In the genomic region with DNA sequence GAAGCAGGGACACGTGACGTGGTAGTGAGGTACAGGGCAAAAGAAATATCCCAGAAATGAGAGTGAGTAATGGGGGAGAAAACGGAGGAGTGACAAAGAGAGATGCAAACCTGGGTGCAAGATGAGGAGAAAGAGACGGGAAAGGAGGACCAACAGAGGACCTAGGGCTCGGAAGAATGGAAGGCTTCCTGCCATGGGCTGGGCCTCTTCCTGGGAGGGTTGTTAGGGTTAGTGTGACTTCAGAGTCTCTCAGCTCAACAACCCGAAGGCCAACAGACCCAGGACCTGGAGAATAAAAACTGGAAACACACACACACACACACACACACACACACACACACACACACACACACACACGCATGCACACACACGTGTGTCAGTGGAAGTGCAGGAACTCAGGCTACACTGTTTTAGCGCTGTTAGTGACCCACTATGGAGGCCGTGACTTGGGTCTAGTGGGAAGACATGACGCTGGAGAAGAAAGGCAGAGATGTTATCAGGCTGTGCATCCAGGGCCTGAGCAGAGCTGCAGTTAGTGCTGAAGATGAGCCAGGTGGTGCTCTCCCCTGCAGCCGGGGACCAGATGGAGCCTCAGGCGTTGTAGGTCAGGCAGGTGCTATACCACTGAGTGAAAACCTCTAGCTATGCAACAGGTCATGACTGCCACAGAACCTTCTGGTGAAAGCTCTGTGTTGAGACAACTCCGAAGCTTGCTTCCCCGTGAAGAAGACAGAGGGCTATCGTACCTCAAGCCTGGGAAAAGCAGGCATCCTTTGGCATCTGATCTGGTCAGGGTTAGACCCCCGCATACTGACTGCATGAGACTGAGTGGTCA, we compare ENCODE assay signal across 10 mouse cellular contexts. TPM values are rescaled to one million over a fixed set of nuclear protein-coding genes. Genes with fewer than 3 reads are reported as not detected.
A peak's percentile ranks its signal among the peaks of the same experiment; 100 is the strongest.
DNase-seq lines count a peak whose midpoint lies in the region; ATAC-seq and TF ChIP-seq lines count a peak whose summit lies in the region.
"Had no signal": no experiment of that assay in that cellular context is flagged by ENCODE, and none has a peak within 500 bp of the region (broad histone marks: within the 10 kb centered on the region; RNA-seq: fewer than 3 reads in every experiment).

No protein-coding gene starts in this region.

- no peaks in the 10 kb centered on the region for H3K36me3 ChIP-seq in kidney, embryonic 16.5 days (ENCODE audit: insufficient read depth, low read length)
- H3K36me3 ChIP-seq in forebrain, postnatal 0 days (ENCODE audit: insufficient read depth), result no peaks in the 10 kb centered on the region
- no peaks in the 10 kb centered on the region for H3K36me3 ChIP-seq in limb, embryonic 12.5 days

- no peaks in the 10 kb centered on the region for H3K9me3 ChIP-seq in kidney, embryonic 16.5 days (ENCODE audit: low read length)
- no peaks in the 10 kb centered on the region for H3K9me3 ChIP-seq in forebrain, postnatal 0 days (ENCODE audit: low read length)
- no peaks in the 10 kb centered on the region for H3K9me3 ChIP-seq in limb, embryonic 12.5 days

- H3K4me2 ChIP-seq in kidney, embryonic 16.5 days (replicated peaks; ENCODE audit: low read depth, low read length), result peak overlapping the region; percentile 62
- no peak overlapping the region for H3K4me2 ChIP-seq in forebrain, postnatal 0 days (ENCODE audit: low read depth)
- H3K4me2 ChIP-seq in limb, embryonic 12.5 days, result peak overlapping the region; percentile 52

- no peak for ATAC-seq in kidney, embryonic 16.5 days (ENCODE audit: low FRiP score, low TSS enrichment)
- ATAC-seq in forebrain, postnatal 0 days, result no peak
- ATAC-seq in limb, embryonic 12.5 days (ENCODE audit: insufficient number of reproducible peaks, insufficient read depth, low FRiP score, low TSS enrichment, low read depth), result no peak

- no peak for DNase-seq in kidney, postnatal 36 days
- DNase-seq in cerebellum, adult 2 months, result peak; percentile 63 to 75
- no peak for DNase-seq in forebrain, postnatal 0 days
- peak; percentile 67 for DNase-seq in thymus, postnatal 14 days
- DNase-seq in gastrocnemius, adult 8-10 months (ENCODE audit: low spot score in 2 of 2), result no peak
- no peak for DNase-seq in layer of hippocampus, adult 9-10 months (ENCODE audit: low spot score)

- H3K27ac ChIP-seq in kidney, embryonic 16.5 days (ENCODE audit: low read length), result no peak overlapping the region
- H3K27ac ChIP-seq in cerebellum, adult 2 months (ENCODE audit: insufficient read depth, low read length), result no peak overlapping the region
- no peak overlapping the region for H3K27ac ChIP-seq in forebrain, postnatal 0 days (ENCODE audit: low read depth, low read length)
- no peak overlapping the region for H3K27ac ChIP-seq in limb, embryonic 12.5 days
- H3K27ac ChIP-seq: macrophage had no signal

- TF ChIP-seq POLR2A in cerebellum, adult 2 months (IDR thresholded peaks at IDR 0.05; ENCODE audit: borderline replicate concordance, insufficient read depth, low read length), result no peak

- peak; percentile 35; the same call in 1 of the 2 replicates for TF ChIP-seq CTCF in cerebellum, adult 2 months (IDR thresholded peaks at IDR 0.05; ENCODE audit: borderline replicate concordance, insufficient read depth, low read depth, low read length)
- 0 out of 2 replicates have a peak, but pooled peaks have one; percentile 16 for TF ChIP-seq CTCF in forebrain, postnatal 0 days (IDR thresholded peaks at IDR 0.05; ENCODE audit: low read depth)

- WGBS in kidney, embryonic 16.5 days, result 40% methylated on average over 17 of the region's 17 CpGs
- 58% methylated on average over 17 of the region's 17 CpGs for WGBS in cerebellum, adult 2 months
- 37% methylated on average over 17 of the region's 17 CpGs for WGBS in forebrain, postnatal 0 days
- 42% methylated on average over 17 of the region's 17 CpGs for WGBS in limb, embryonic 12.5 days

- H3K4me1 ChIP-seq in kidney, embryonic 16.5 days (ENCODE audit: insufficient read depth, low read length), result peaks cover 23% of the 10 kb centered on the region
- H3K4me1 ChIP-seq in cerebellum, adult 2 months (ENCODE audit: control insufficient read depth, insufficient read depth, low read length), result peaks cover 8% of the 10 kb centered on the region
- H3K4me1 ChIP-seq in forebrain, postnatal 0 days (ENCODE audit: insufficient read depth), result peaks cover 10% of the 10 kb centered on the region
- peaks cover 43% of the 10 kb centered on the region for H3K4me1 ChIP-seq in limb, embryonic 12.5 days (replicated peaks)

- H3K4me3 ChIP-seq in kidney, embryonic 16.5 days (ENCODE audit: low read length), result no peak overlapping the region
- no peak overlapping the region for H3K4me3 ChIP-seq in cerebellum, adult 2 months (replicated peaks; ENCODE audit: insufficient read depth, low read depth, low read length)
- H3K4me3 ChIP-seq in forebrain, postnatal 0 days (ENCODE audit: low read depth, low read length), result no peak overlapping the region
- H3K4me3 ChIP-seq in limb, embryonic 12.5 days (replicated peaks), result no peak overlapping the region

- no peak overlapping the region for H3K9ac ChIP-seq in kidney, embryonic 16.5 days (replicated peaks; ENCODE audit: low read length)
- H3K9ac ChIP-seq in forebrain, postnatal 0 days, result no peak overlapping the region
- H3K9ac ChIP-seq in limb, embryonic 12.5 days (replicated peaks), result 0 out of 2 replicates have a peak overlapping the region, but pooled peaks have one; percentile 8

- H3K27me3 ChIP-seq in kidney, embryonic 16.5 days (ENCODE audit: insufficient read depth, low read length), result peaks cover 13% of the 10 kb centered on the region; the same call in 1 of the 2 replicates
- no peaks in the 10 kb centered on the region for H3K27me3 ChIP-seq in cerebellum, adult 2 months (ENCODE audit: control insufficient read depth, insufficient read depth, low read length)
- H3K27me3 ChIP-seq in forebrain, postnatal 0 days (ENCODE audit: insufficient read depth, low read length), result peaks cover 4% of the 10 kb centered on the region; the same call in 1 of the 2 replicates
- H3K27me3 ChIP-seq in limb, embryonic 12.5 days, result peaks cover 69% of the 10 kb centered on the region

RNA-seq across cellular contexts. Expression of a gene that starts 45.1 kb away (rescaled TPM):
- polyA plus RNA-seq in kidney, embryonic 16.5 days (2015; fragmentation: Nextera tagmentation; extraction: Ambion mirVana), result 2.4 TPM in 2 replicates
- polyA plus RNA-seq in cerebellum, adult 2 months (2012; rRNA removed), result 0.10 and 0.14 TPM in 2 replicates
- total RNA-seq in forebrain, postnatal 0 days (2014; rRNA removed), result 3.1 and 4.6 TPM in 2 replicates
- polyA plus RNA-seq in forebrain, postnatal 0 days (2015; fragmentation: Nextera tagmentation; extraction: Ambion mirVana), result 5.5 and 5.7 TPM in 2 replicates
- 1.9 and 2.0 TPM in 2 replicates for polyA plus RNA-seq in limb, embryonic 12.5 days (2016; fragmentation: Nextera tagmentation; extraction: Ambion mirVana)
- 1 to 10 TPM; 1.8 to 4.1 (median 3.5) TPM for total RNA-seq in gastrocnemius, adult 8-10 months (2022)
- polyA plus RNA-seq: erythroblast, embryonic 14.5 days; macrophage had no signal

Comparison
In these comparisons a context has a peak if more than half of its experiments do, and no peak if none do; other contexts are left out.
1. DNase-seq: peak in cerebellum, adult 2 months (2 of 2) and thymus, postnatal 14 days (single experiment); none in kidney, postnatal 36 days (0 of 2), forebrain, postnatal 0 days (single experiment), gastrocnemius, adult 8-10 months (0 of 2) and layer of hippocampus, adult 9-10 months (single experiment).